Mouse (Mus musculus) splenic B cell, adult 2 months (primary cell): ENCODE measurements around the gene Ror2.

Experiments
- DNase-seq: peaks from one replicate; pipeline ENCODE4 v3.0.0-alpha.2; 2011; ENCODE audit warnings: low read depth, low spot score
- H3K27me3 ChIP-seq: 2 replicates; pipeline ENCODE4 v1.6.1; 2012; ENCODE audit warnings: mild to moderate bottlenecking, low read length, moderate library complexity, mixed read lengths; ENCODE audit not compliant: control insufficient read depth, poor library complexity, insufficient read depth, severe bottlenecking
- H3K36me3 ChIP-seq: 2 replicates; pipeline ENCODE4 v1.6.1; 2012; ENCODE audit warnings: mild to moderate bottlenecking, low read length, moderate library complexity, mixed read lengths; ENCODE audit not compliant: control insufficient read depth, poor library complexity, insufficient read depth, severe bottlenecking

Gene Ror2

DNA sequence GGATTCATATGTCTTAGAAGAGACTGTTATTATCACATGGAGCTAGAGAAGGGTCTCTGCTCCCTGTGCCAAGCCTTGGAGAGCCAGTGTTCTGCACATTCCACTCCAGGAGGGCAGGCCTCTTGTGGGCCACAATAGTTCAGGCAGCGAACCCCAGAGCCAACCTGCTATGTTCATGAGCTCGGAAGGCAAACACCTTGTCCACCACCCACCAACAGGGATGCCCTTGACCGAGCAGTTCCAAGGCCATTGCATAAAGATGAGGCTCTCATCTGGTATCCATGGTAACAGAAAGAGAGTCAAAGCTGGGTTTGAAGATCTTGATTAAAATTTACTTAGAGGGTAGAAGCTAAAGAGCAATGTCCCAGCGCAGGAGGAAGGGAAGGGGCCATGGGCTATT lies 107.8 kb downstream of the Ror2 start:
- H3K27me3 ChIP-seq = no peaks in the 10 kb centered on the region
- no peaks in the 10 kb centered on the region for H3K36me3 ChIP-seq
- no peak for DNase-seq

DNA sequence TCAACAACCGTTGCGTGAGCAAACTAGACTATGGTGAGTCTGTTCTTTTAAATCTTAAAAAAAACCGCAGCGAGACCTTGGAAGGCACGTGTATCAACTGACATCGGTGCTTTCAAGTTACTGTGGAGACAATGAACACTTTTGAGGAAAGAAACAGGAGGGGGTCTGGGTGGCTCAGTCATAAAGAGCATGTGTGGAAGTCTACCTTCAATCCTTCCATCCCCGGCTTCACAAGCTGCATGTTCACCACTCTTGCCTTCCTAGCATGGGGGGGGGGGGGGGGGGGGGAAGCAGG lies 108.6 kb downstream of the Ror2 start:
- no peaks in the 10 kb centered on the region for H3K36me3 ChIP-seq
- DNase-seq = no peak
- no peaks in the 10 kb centered on the region for H3K27me3 ChIP-seq

DNA sequence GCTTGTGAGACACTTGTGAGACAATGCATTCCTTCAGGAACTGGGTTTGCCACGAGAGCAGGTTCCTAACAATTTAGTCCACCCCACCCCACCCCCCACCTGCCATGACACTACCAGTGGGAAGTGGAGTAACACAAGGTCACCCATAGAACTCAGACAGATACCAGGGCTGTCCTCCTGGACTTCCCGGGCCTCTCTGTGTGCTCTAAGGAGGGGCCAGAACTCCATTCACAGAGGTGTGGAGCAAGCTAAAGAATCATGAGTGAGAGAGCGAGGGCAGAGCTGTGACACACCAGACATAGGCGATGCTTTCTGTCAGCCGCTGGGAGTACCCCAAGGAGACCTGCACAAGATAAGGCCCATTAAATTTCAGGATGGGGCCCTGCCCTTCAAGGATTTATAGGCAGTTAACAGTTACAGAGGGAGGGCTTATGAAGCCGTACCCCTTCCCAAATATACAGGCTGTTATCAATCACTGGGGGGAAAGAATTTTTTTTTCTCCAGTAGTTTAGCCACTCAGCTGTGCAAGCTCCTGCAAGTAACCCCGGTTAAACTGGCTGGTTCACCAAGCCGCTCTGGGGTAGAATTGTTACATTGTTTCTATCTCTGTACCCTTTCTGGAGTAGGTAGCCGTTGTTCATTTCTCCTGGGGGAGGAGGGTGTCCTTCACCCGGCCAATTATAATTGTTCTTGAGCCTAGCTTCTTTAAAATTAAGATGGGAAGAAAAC lies 109.1 kb downstream of the Ror2 start:
- no peak for DNase-seq
- no peaks in the 10 kb centered on the region for H3K36me3 ChIP-seq
- no peaks in the 10 kb centered on the region for H3K27me3 ChIP-seq

DNA sequence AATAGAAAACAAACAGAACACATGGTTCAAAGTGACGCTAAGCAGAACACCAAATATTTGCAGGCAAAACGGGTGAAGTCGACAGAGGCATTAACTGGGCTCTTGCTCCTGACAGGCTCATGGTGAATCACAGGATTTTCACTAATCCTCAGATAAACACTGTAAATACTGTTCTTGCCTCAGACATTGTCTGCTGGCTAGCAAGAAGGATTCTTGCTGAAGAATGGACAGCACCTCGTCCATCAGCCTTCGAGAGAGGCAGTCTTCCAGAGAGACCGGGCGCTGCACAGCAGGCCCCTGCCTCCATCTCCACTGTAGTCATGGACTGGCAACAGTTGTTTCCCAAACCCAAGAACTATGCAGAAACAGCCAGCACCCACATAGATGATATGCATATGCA lies 110.9 kb downstream of the Ror2 start:
- H3K36me3 ChIP-seq = no peaks in the 10 kb centered on the region
- DNase-seq = no peak
- no peaks in the 10 kb centered on the region for H3K27me3 ChIP-seq

GRCm38 (mm10) chr13:53163671-53164070 lies 122.3 kb downstream of the Ror2 start:
- no peak for DNase-seq
- Histone ChIP-seq H3K36me3 (no peaks in the 10 kb centered on the region), H3K27me3 (no peaks in the 10 kb centered on the region)

- DNase-seq = no peak
- Histone ChIP-seq H3K27me3 (no peaks in the 10 kb centered on the region), H3K36me3 (no peaks in the 10 kb centered on the region)
Observed at GRCm38 (mm10) chr13:53163060-53163459, 122.9 kb downstream of the Ror2 start.

GRCm38 (mm10) chr13:53159501-53159900 lies 126.4 kb downstream of the Ror2 start:
- DNase-seq = no peak
- H3K27me3 ChIP-seq = no peaks in the 10 kb centered on the region

DNA sequence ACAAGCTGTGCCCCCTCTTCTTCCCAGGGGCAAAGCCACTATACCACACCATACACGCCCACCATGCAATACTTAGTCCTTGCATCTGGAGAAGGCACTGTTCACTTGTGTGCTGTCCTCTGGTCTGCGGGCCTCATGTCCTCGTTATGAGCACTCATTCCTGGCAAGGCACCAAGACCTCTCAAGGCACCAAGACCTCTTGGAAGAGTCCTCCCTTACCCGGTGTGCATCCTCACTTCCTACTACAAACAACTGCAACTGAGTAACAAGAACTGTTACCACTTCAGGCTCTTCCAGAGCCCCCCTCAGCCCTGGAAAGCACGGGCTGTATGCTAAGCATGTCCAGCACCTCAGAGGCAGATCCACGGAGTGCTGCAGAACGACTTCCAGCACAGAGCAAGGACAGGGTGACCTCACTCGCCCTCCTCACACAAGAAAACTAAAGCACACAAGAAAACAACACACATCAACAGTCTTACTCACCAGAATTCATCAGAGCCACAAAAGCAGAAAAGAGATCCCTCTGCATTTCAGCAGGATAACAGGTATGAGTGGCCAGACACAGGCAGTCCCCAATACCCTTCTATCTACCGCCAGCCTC lies 127.4 kb downstream of the Ror2 start:
- Histone ChIP-seq H3K27me3 (no peaks in the 10 kb centered on the region), H3K36me3 (no peaks in the 10 kb centered on the region)
- DNase-seq = no peak

More at GRCm38 (mm10) chr13:53159501-53159900, 126.4 kb downstream of the Ror2 start:
- H3K36me3 ChIP-seq = no peaks in the 10 kb centered on the region

- H3K36me3 ChIP-seq = no peaks in the 10 kb centered on the region
- no peak for DNase-seq
- no peaks in the 10 kb centered on the region for H3K27me3 ChIP-seq
Observed at GRCm38 (mm10) chr13:53156911-53157310, 129.0 kb downstream of the Ror2 start.

DNA sequence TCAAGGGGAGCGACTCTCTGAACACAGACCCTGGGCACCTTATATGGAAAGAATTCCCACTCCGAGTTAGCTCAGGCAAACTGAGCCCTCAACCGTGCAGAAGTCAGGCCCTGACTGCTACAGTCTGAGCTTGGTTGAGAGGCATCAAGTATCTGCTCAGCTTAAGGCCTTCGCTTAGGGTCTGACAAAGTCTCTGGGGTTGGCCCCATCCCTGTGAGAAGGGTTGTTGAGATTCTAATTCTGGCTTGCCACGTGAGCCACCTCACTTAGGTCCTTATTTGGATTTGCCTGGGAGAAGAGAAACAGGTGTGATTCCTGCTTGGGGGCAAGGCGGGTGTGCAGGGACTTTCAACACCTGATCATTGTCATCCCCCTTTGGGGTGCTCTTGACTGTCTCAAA lies 129.6 kb downstream of the Ror2 start:
- H3K36me3 ChIP-seq = no peaks in the 10 kb centered on the region
- H3K27me3 ChIP-seq = no peaks in the 10 kb centered on the region
- no peak for DNase-seq

DNA sequence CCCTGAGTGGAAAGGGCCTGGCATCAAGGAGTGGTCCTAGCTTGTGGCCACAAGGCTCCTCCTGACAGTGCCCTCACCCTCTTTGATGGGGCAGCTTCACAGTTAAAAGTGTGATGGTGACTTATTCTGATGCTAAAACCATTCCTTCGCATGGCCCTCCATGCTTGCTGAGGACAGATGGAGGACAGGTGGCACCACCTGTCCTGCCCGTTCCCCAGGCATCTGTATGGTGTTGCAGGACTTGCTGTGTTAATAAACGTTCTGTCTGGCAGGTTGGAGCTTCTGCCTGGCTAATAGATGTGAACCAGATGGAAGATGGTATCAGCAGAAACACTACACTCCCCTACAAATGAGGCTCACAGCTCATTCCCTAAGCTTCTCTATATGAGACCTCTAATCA lies 140.4 kb downstream of the Ror2 start:
- no peak for DNase-seq
- H3K27me3 ChIP-seq = no peaks in the 10 kb centered on the region

GRCm38 (mm10) chr13:53143076-53143475 lies 142.8 kb downstream of the Ror2 start:
- no peaks in the 10 kb centered on the region for H3K27me3 ChIP-seq
- DNase-seq = no peak
- no peaks in the 10 kb centered on the region for H3K36me3 ChIP-seq

More for the DNA sequence above, 140.4 kb downstream of the Ror2 start:
- no peaks in the 10 kb centered on the region for H3K36me3 ChIP-seq

- no peaks in the 10 kb centered on the region for H3K36me3 ChIP-seq
- no peak for DNase-seq
- no peaks in the 10 kb centered on the region for H3K27me3 ChIP-seq
Observed at GRCm38 (mm10) chr13:53142268-53142667, 143.7 kb downstream of the Ror2 start.

DNA sequence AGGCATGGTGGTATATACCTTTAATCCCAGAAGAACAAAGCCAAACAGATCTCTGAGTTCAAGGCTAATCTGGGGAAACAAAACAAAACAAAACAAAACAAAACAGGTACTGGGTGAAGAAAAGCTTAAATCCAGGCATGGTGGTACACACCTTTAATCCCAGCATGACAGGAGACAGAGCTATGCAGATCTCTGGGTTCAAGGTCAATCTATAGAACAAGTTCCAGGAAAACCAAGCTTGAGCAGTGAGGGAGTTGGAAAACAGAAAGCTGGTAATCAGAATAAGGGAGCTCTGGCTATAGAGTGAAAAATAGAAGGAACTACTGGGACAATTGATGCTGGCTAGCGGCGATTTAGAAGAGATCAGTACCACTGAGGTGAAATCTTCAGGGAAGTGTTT lies 145.6 kb downstream of the Ror2 start:
- no peaks in the 10 kb centered on the region for H3K27me3 ChIP-seq
- no peaks in the 10 kb centered on the region for H3K36me3 ChIP-seq
- no peak for DNase-seq

DNA sequence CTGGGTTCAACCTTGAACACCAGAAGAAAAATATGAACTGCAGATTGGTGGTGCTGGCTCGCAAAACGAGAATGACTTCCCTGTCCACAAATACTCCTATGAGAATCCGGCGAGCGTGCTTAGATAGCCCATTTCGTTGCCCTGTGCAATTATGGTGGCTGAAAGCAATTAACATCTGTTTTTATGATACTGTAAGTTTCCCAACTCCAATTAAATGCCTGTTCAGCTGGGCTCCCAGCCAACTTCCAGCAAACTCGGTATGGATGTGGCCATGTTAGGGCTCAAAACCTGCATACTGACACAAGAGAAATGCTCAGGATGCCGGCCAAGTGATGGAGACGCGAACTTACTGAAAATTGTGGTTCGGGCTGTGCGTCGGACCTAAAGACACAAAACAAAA lies 155.4 kb downstream of the Ror2 start:
- Histone ChIP-seq H3K27me3 (no peaks in the 10 kb centered on the region), H3K36me3 (no peaks in the 10 kb centered on the region)
- DNase-seq = no peak

GRCm38 (mm10) chr13:53130032-53130431 lies 155.9 kb downstream of the Ror2 start:
- DNase-seq = no peak
- Histone ChIP-seq H3K36me3 (no peaks in the 10 kb centered on the region), H3K27me3 (no peaks in the 10 kb centered on the region)
